Mouse (Mus musculus) intestine, embryonic 15.5 days (tissue): ENCODE measurements around the gene Col4a1. TPM values are rescaled to one million over a fixed set of nuclear protein-coding genes. Genes with fewer than 3 reads are reported as not detected.
A peak's percentile ranks its signal among the peaks of the same experiment; 100 is the strongest.

Experiments used
- ATAC-seq: fragments of 200-750 bp; cut with Nextera tagmentation; 2 replicates; pipeline ENCODE4 v1.8.0; 2017; ENCODE audit warnings: moderate TSS enrichment, moderate library complexity
- H3K27ac ChIP-seq: fragments of 300-500 bp; sonication (generic); 2 replicates; pipeline ENCODE4 v1.5.1; 2015; ENCODE audit warnings: mild to moderate bottlenecking, inconsistent platforms
- H3K27me3 ChIP-seq: fragments of 300-500 bp; sonication (generic); replicated peaks from 2 replicates; pipeline ENCODE4 v1.6.1; 2015; ENCODE audit warnings: inconsistent platforms
- H3K36me3 ChIP-seq: fragments of 300-500 bp; sonication (generic); 2 replicates; pipeline ENCODE4 v1.6.1; 2015; ENCODE audit warnings: inconsistent platforms
- H3K4me1 ChIP-seq: fragments of 300-500 bp; sonication (generic); replicated peaks from 2 replicates; pipeline ENCODE4 v1.6.1; 2015; ENCODE audit warnings: inconsistent platforms
- H3K4me2 ChIP-seq: fragments of 300-500 bp; sonication (generic); replicated peaks from 2 replicates; pipeline ENCODE4 v1.6.1; 2015; ENCODE audit warnings: mild to moderate bottlenecking, inconsistent platforms
- H3K4me3 ChIP-seq: fragments of 300-500 bp; sonication (generic); replicated peaks from 2 replicates; pipeline ENCODE4 v1.5.1; 2015; ENCODE audit warnings: inconsistent platforms
- H3K9ac ChIP-seq: fragments of 300-500 bp; sonication (generic); 2 replicates; pipeline ENCODE4 v1.6.1; 2015; ENCODE audit warnings: inconsistent platforms
- H3K9me3 ChIP-seq: fragments of 300-500 bp; sonication (generic); 2 replicates; pipeline ENCODE4 v1.6.1; 2016; ENCODE audit warnings: inconsistent platforms
- WGBS: fragments of 180-500 bp; shearing (Covaris S2); methylation state at CpG from one replicate; pipeline ENCODE4 v1.1.7; 2015; 5-methylcytosine and 5-hydroxymethylcytosine counted together
- polyA plus RNA-seq: library from polyadenylated mRNA; unstranded; fragments of >200 nt; fragmentation: Nextera tagmentation; extraction: Ambion mirVana; gene quantifications from 2 replicates; pipeline ENCODE4 v1.2.1, GENCODE M21; 2015

Gene Col4a1
- polyA plus RNA-seq, 1 experiment from 2014 or later: 161 TPM

- Histone ChIP-seq H3K9ac (no peak overlapping the region), H3K4me3 (no peak overlapping the region), H3K27ac (no peak overlapping the region), H3K27me3 (no peaks in the 10 kb centered on the region), H3K4me1 (peaks cover 5% of the 10 kb centered on the region), H3K36me3 (no peaks in the 10 kb centered on the region), H3K4me2 (no peak overlapping the region), H3K9me3 (no peaks in the 10 kb centered on the region)
- WGBS: 77% methylated on average over 6 of the region's 6 CpGs
- no peak for ATAC-seq
These were observed 24.3 kb downstream of the Col4a1 start for GRCm38 (mm10) chr8:11288286-11288685.

GRCm38 (mm10) chr8:11287139-11287538, 25.5 kb downstream of the Col4a1 start:
- Histone ChIP-seq H3K4me3 (no peak overlapping the region), H3K27ac (no peak overlapping the region), H3K27me3 (no peaks in the 10 kb centered on the region), H3K9ac (no peak overlapping the region), H3K36me3 (no peaks in the 10 kb centered on the region), H3K4me1 (peaks cover 5% of the 10 kb centered on the region), H3K4me2 (no peak overlapping the region), H3K9me3 (no peaks in the 10 kb centered on the region)
- ATAC-seq: no peak
- WGBS: 81% methylated on average over 3 of the region's 3 CpGs

GRCm38 (mm10) chr8:11285437-11285836, 27.2 kb downstream of the Col4a1 start:
- whole genome bisulfite sequencing: 72% methylated on average over 4 of the region's 4 CpGs
- ATAC-seq: no peak
- Histone ChIP-seq H3K9me3 (no peaks in the 10 kb centered on the region), H3K27me3 (no peaks in the 10 kb centered on the region), H3K4me1 (peaks cover 9% of the 10 kb centered on the region), H3K9ac (no peak overlapping the region), H3K36me3 (no peaks in the 10 kb centered on the region), H3K27ac (no peak overlapping the region), H3K4me2 (no peak overlapping the region), H3K4me3 (no peak overlapping the region)

GRCm38 (mm10) chr8:11283217-11283616, 29.4 kb downstream of the Col4a1 start:
- no peaks in the 10 kb centered on the region for H3K36me3 ChIP-seq
- WGBS: 73% methylated on average over 10 of the region's 10 CpGs
- no peaks in the 10 kb centered on the region for H3K9me3 ChIP-seq
- ATAC-seq: no peak
- H3K9ac ChIP-seq: no peak overlapping the region
- H3K4me1 ChIP-seq: peaks cover 23% of the 10 kb centered on the region
- no peak overlapping the region for H3K27ac ChIP-seq
- no peak overlapping the region for H3K4me3 ChIP-seq
- H3K4me2 ChIP-seq: no peak overlapping the region
- H3K27me3 ChIP-seq: no peaks in the 10 kb centered on the region

- no peak for ATAC-seq
- no peak overlapping the region for H3K4me2 ChIP-seq
- 79% methylated on average over 7 of the region's 7 CpGs for WGBS
These were observed 29.9 kb downstream of the Col4a1 start for GRCm38 (mm10) chr8:11282696-11283095.

GRCm38 (mm10) chr8:11282139-11282538, 30.5 kb downstream of the Col4a1 start:
- no peak for ATAC-seq
- Histone ChIP-seq H3K4me3 (no peak overlapping the region), H3K4me2 (no peak overlapping the region), H3K36me3 (no peaks in the 10 kb centered on the region), H3K4me1 (peaks cover 33% of the 10 kb centered on the region), H3K9ac (no peak overlapping the region), H3K9me3 (no peaks in the 10 kb centered on the region), H3K27me3 (no peaks in the 10 kb centered on the region), H3K27ac (no peak overlapping the region)
- 86% methylated on average over 10 of the region's 10 CpGs for WGBS

More at GRCm38 (mm10) chr8:11282696-11283095, 29.9 kb downstream of the Col4a1 start:
- no peak overlapping the region for H3K27ac ChIP-seq
- no peak overlapping the region for H3K4me3 ChIP-seq
- no peak overlapping the region for H3K9ac ChIP-seq
- peaks cover 28% of the 10 kb centered on the region for H3K4me1 ChIP-seq
- H3K9me3 ChIP-seq: no peaks in the 10 kb centered on the region
- H3K36me3 ChIP-seq: no peaks in the 10 kb centered on the region
- H3K27me3 ChIP-seq: no peaks in the 10 kb centered on the region

- no peak for ATAC-seq
- Histone ChIP-seq H3K4me2 (no peak overlapping the region), H3K4me1 (peaks cover 33% of the 10 kb centered on the region), H3K9ac (no peak overlapping the region), H3K4me3 (no peak overlapping the region), H3K27me3 (no peaks in the 10 kb centered on the region), H3K27ac (no peak overlapping the region), H3K36me3 (no peaks in the 10 kb centered on the region), H3K9me3 (no peaks in the 10 kb centered on the region)
- WGBS: 84% methylated on average over 10 of the region's 10 CpGs
These were observed 31.8 kb downstream of the Col4a1 start for GRCm38 (mm10) chr8:11280721-11281268.

GRCm38 (mm10) chr8:11279296-11279826, 33.3 kb downstream of the Col4a1 start:
- ATAC-seq: peak; percentile 56
- Histone ChIP-seq H3K4me3 (peak overlapping the region; percentile 10; the same call in 1 of the 2 replicates), H3K9me3 (no peaks in the 10 kb centered on the region), H3K27ac (peak overlapping the region; percentile 87), H3K36me3 (no peaks in the 10 kb centered on the region), H3K4me2 (peak overlapping the region; percentile 38), H3K27me3 (no peaks in the 10 kb centered on the region), H3K9ac (no peak overlapping the region), H3K4me1 (peaks cover 40% of the 10 kb centered on the region)
- 46% methylated on average over 20 of the region's 20 CpGs for WGBS

- Histone ChIP-seq H3K36me3 (no peaks in the 10 kb centered on the region), H3K4me2 (peak overlapping the region; percentile 38; the same call in 1 of the 2 replicates), H3K27ac (peak overlapping the region; percentile 87), H3K9me3 (no peaks in the 10 kb centered on the region), H3K4me3 (no peak overlapping the region), H3K4me1 (peaks cover 40% of the 10 kb centered on the region), H3K9ac (no peak overlapping the region), H3K27me3 (no peaks in the 10 kb centered on the region)
- peak; percentile 27; the same call in 1 of the 2 replicates for ATAC-seq
- 36% methylated on average over 4 of the region's 4 CpGs for whole genome bisulfite sequencing
These were observed 34.5 kb downstream of the Col4a1 start for GRCm38 (mm10) chr8:11278101-11278611.

- WGBS: 65% methylated on average over 3 of the region's 3 CpGs
- H3K4me2 ChIP-seq: no peak overlapping the region
- peak overlapping the region; percentile 87 for H3K27ac ChIP-seq
- ATAC-seq: no peak
- no peaks in the 10 kb centered on the region for H3K36me3 ChIP-seq
- no peaks in the 10 kb centered on the region for H3K9me3 ChIP-seq
- peaks cover 40% of the 10 kb centered on the region for H3K4me1 ChIP-seq
- H3K27me3 ChIP-seq: no peaks in the 10 kb centered on the region
- no peak overlapping the region for H3K4me3 ChIP-seq
- H3K9ac ChIP-seq: no peak overlapping the region
These were observed 35.0 kb downstream of the Col4a1 start for GRCm38 (mm10) chr8:11277602-11278051.

GRCm38 (mm10) chr8:11276286-11276685, 36.3 kb downstream of the Col4a1 start:
- H3K27me3 ChIP-seq: no peaks in the 10 kb centered on the region
- WGBS: 49% methylated on average over 6 of the region's 6 CpGs
- no peak for ATAC-seq
- no peaks in the 10 kb centered on the region for H3K9me3 ChIP-seq
- H3K4me3 ChIP-seq: no peak overlapping the region
- H3K36me3 ChIP-seq: no peaks in the 10 kb centered on the region
- no peak overlapping the region for H3K4me2 ChIP-seq
- peak overlapping the region; percentile 48; the same call in 1 of the 2 replicates for H3K27ac ChIP-seq
- no peak overlapping the region for H3K9ac ChIP-seq
- peaks cover 36% of the 10 kb centered on the region for H3K4me1 ChIP-seq

- Histone ChIP-seq H3K36me3 (no peaks in the 10 kb centered on the region), H3K27ac (no peak overlapping the region), H3K4me1 (peaks cover 37% of the 10 kb centered on the region), H3K9ac (no peak overlapping the region), H3K4me3 (no peak overlapping the region), H3K27me3 (no peaks in the 10 kb centered on the region), H3K4me2 (no peak overlapping the region), H3K9me3 (no peaks in the 10 kb centered on the region)
- 72% methylated on average over 7 of the region's 7 CpGs for WGBS
- ATAC-seq: no peak
These were observed 38.2 kb downstream of the Col4a1 start for GRCm38 (mm10) chr8:11274415-11274814.
